Mouse (Mus musculus): ENCODE measurements at regions not wholly inside any gene's neighbourhood (a gene's known extent, or its start where the extent isn't known, plus 50 kb on each side); places are given as distances from the start of the nearest gene placed in this dataset.

- no peak for DNase-seq (ENCODE audit: low read depth, low spot score)
- H3K4me3 ChIP-seq (ENCODE audit: insufficient read depth in 1 of 2, low read depth in 1 of 2, low read length in 2 of 2, poor library complexity in 1 of 2, severe bottlenecking in 1 of 2): no peak overlapping the region
- no peak for TF ChIP-seq HCFC1 (IDR thresholded peaks at IDR 0.05; ENCODE audit: borderline replicate concordance, insufficient read depth, low read length)
- TF ChIP-seq ZNF384 (IDR thresholded peaks at IDR 0.05; ENCODE audit: low read depth, low read length): no peak
- no peak overlapping the region for H3K27ac ChIP-seq (ENCODE audit: insufficient read depth, low read depth, low read length, poor library complexity, severe bottlenecking)
- H3K36me3 ChIP-seq (ENCODE audit: control insufficient read depth, insufficient read depth, low read length, poor library complexity, severe bottlenecking): no peaks in the 10 kb centered on the region
- H3K9me3 ChIP-seq (ENCODE audit: control insufficient read depth, insufficient read depth, low read depth, low read length): no peaks in the 10 kb centered on the region
- in situ Hi-C loops (cut with MboI; ENCODE audit: low sequenced_read_pairs in 2 of 2, unreplicated experiment in 2 of 2): no loop called here
- no peaks in the 10 kb centered on the region for H3K4me1 ChIP-seq (ENCODE audit: control insufficient read depth in 2 of 2, insufficient read depth in 2 of 2, low read length in 2 of 2, poor library complexity in 1 of 2)
- no peak overlapping the region for H3K9ac ChIP-seq (ENCODE audit: insufficient read depth, low read depth, low read length, poor library complexity, severe bottlenecking)
Measured at GRCm38 (mm10) chr12:92384266-92384937, 535.4 kb upstream of the Sel1l start.

DNA sequence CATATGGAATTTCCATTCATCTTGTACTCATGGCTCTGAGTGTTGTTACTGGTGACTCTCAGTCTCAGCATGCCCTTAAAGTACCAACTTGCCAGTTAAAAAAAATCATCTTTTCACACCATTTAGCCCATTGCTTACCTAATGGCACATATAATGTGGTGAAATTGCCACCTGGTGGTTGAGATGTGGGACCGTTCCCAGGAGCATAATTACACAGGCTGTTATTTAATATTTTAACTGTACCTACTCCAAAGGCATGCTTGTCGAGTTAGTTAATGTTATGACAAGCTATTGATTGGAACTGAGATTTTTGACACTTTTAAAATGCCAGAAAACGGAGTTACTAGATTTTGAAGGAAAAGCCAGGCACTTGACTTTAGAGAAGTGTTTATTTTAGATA, 530.2 kb upstream of the Sel1l start:
- H3K4me1 ChIP-seq (ENCODE audit: control insufficient read depth in 2 of 2, insufficient read depth in 2 of 2, low read length in 2 of 2, poor library complexity in 1 of 2): no peaks in the 10 kb centered on the region
- in situ Hi-C loops (cut with MboI; ENCODE audit: low sequenced_read_pairs in 2 of 2, unreplicated experiment in 2 of 2): no loop called here
- no peak overlapping the region for H3K9ac ChIP-seq (ENCODE audit: insufficient read depth, low read depth, low read length, poor library complexity, severe bottlenecking)
- no peak overlapping the region for H3K27ac ChIP-seq (ENCODE audit: insufficient read depth, low read depth, low read length, poor library complexity, severe bottlenecking)
- H3K4me3 ChIP-seq (ENCODE audit: insufficient read depth in 1 of 2, low read depth in 1 of 2, low read length in 2 of 2, poor library complexity in 1 of 2, severe bottlenecking in 1 of 2): no peak overlapping the region
- no peak for DNase-seq (ENCODE audit: low read depth, low spot score)
- TF ChIP-seq MAFK (IDR thresholded peaks at IDR 0.05; ENCODE audit: insufficient read depth, low read depth, low read length) (no peak), ZC3H11A (IDR thresholded peaks at IDR 0.05; ENCODE audit: borderline replicate concordance, low read depth, low read length) (no peak), ZNF384 (IDR thresholded peaks at IDR 0.05; ENCODE audit: low read depth, low read length) (no peak), HCFC1 (IDR thresholded peaks at IDR 0.05; ENCODE audit: borderline replicate concordance, insufficient read depth, low read length) (no peak), CHD2 (IDR thresholded peaks at IDR 0.05; ENCODE audit: low read depth, low read length) (no peak)
- H3K9me3 ChIP-seq (ENCODE audit: control insufficient read depth, insufficient read depth, low read depth, low read length): no peaks in the 10 kb centered on the region
- H3K36me3 ChIP-seq (ENCODE audit: control insufficient read depth, insufficient read depth, low read length, poor library complexity, severe bottlenecking): no peaks in the 10 kb centered on the region

- no peaks in the 10 kb centered on the region for H3K36me3 ChIP-seq (ENCODE audit: control insufficient read depth, insufficient read depth, low read length, poor library complexity, severe bottlenecking)
- H3K9me3 ChIP-seq (ENCODE audit: control insufficient read depth, insufficient read depth, low read depth, low read length): no peaks in the 10 kb centered on the region
- no peak overlapping the region for H3K4me3 ChIP-seq (ENCODE audit: insufficient read depth in 1 of 2, low read depth in 1 of 2, low read length in 2 of 2, poor library complexity in 1 of 2, severe bottlenecking in 1 of 2)
- no peaks in the 10 kb centered on the region for H3K4me1 ChIP-seq (ENCODE audit: control insufficient read depth in 2 of 2, insufficient read depth in 2 of 2, low read length in 2 of 2, poor library complexity in 1 of 2)
- H3K9ac ChIP-seq (ENCODE audit: insufficient read depth, low read depth, low read length, poor library complexity, severe bottlenecking): no peak overlapping the region
- no peak overlapping the region for H3K27ac ChIP-seq (ENCODE audit: insufficient read depth, low read depth, low read length, poor library complexity, severe bottlenecking)
- TF ChIP-seq HCFC1 (IDR thresholded peaks at IDR 0.05; ENCODE audit: borderline replicate concordance, insufficient read depth, low read length) (no peak), MAFK (IDR thresholded peaks at IDR 0.05; ENCODE audit: insufficient read depth, low read depth, low read length) (no peak), ZNF384 (IDR thresholded peaks at IDR 0.05; ENCODE audit: low read depth, low read length) (no peak), ZC3H11A (IDR thresholded peaks at IDR 0.05; ENCODE audit: borderline replicate concordance, low read depth, low read length) (no peak), CHD2 (IDR thresholded peaks at IDR 0.05; ENCODE audit: low read depth, low read length) (no peak)
- no peak for DNase-seq (ENCODE audit: low read depth, low spot score)
- in situ Hi-C loops (cut with MboI; ENCODE audit: low sequenced_read_pairs in 2 of 2, unreplicated experiment in 2 of 2): no loop called here
Measured at GRCm38 (mm10) chr12:92365926-92366325, 517.0 kb upstream of the Sel1l start.

DNA sequence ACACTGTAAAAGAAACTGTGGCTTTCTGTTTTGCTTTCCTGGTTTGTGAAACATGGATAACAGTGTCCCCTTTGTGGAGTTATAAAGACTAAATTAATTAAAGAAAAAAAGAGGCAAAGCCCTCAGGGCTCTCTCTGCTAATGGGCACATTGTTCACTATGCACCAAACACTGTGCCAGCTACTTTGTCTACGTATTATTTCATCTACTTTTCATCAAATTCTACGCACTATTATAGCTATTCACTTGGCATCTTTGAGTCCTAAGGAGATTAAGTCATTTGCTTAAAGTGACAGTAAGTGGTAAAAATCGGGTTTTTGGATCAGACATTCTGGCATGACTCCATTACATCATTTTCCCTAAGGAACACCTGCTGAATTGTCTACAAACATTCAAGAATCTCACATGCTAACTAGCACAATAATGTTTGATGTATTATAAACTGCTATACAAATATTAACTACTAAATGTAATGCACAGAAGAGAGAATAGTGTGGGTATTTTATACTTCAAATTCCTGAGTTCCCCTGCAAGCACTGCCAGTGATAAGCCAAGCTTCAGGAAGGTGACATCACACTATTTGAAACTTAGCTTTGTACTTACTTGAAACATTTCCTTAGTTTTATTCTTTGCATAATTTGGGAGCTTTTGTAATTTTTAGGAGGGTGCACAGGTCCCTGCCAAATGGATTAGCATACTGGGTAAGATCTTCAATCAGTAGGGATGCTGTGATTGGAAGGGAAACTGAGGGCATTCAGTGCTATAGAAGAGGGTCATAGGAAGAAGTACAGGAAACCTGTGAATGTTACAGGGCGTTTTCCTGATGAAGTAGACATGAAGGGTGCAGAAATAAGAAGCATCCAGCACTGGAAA, 504.7 kb upstream of the Sel1l start:
- H3K9ac ChIP-seq (ENCODE audit: insufficient read depth, low read depth, low read length, poor library complexity, severe bottlenecking): no peak overlapping the region
- TF ChIP-seq HCFC1 (IDR thresholded peaks at IDR 0.05; ENCODE audit: borderline replicate concordance, insufficient read depth, low read length): no peak
- TF ChIP-seq CHD2 (IDR thresholded peaks at IDR 0.05; ENCODE audit: low read depth, low read length): no peak
- no peak for TF ChIP-seq ZNF384 (IDR thresholded peaks at IDR 0.05; ENCODE audit: low read depth, low read length)
- no peak for TF ChIP-seq ZC3H11A (IDR thresholded peaks at IDR 0.05; ENCODE audit: borderline replicate concordance, low read depth, low read length)
- TF ChIP-seq MAFK (IDR thresholded peaks at IDR 0.05; ENCODE audit: insufficient read depth, low read depth, low read length): no peak
- no peaks in the 10 kb centered on the region for H3K9me3 ChIP-seq (ENCODE audit: control insufficient read depth, insufficient read depth, low read depth, low read length)
- H3K27ac ChIP-seq (ENCODE audit: insufficient read depth, low read depth, low read length, poor library complexity, severe bottlenecking): no peak overlapping the region
- DNase-seq (ENCODE audit: low read depth, low spot score): no peak
- H3K4me3 ChIP-seq (ENCODE audit: insufficient read depth in 1 of 2, low read depth in 1 of 2, low read length in 2 of 2, poor library complexity in 1 of 2, severe bottlenecking in 1 of 2): no peak overlapping the region
- H3K36me3 ChIP-seq (ENCODE audit: control insufficient read depth, insufficient read depth, low read length, poor library complexity, severe bottlenecking): no peaks in the 10 kb centered on the region
- in situ Hi-C loops (cut with MboI; ENCODE audit: low sequenced_read_pairs in 2 of 2, unreplicated experiment in 2 of 2): no loop called here
- no peaks in the 10 kb centered on the region for H3K4me1 ChIP-seq (ENCODE audit: control insufficient read depth in 2 of 2, insufficient read depth in 2 of 2, low read length in 2 of 2, poor library complexity in 1 of 2)

All from ES-E14 (cell line).